Mouse (Mus musculus) adrenal gland, adult 8-10 months (tissue): ENCODE measurements around the gene Gsc2. TPM values are rescaled to one million over a fixed set of nuclear protein-coding genes. Genes with fewer than 3 reads are reported as not detected.
A peak's percentile ranks its signal among the peaks of the same experiment; 100 is the strongest.

Source experiments
- DNase-seq: peaks from one replicate; pipeline ENCODE4 v3.0.0; 2022
- total RNA-seq, 4 experiments: library from RNA; stranded (reverse); gene quantifications; 2 replicates each; pipeline ENCODE4 v1.2.4; 2022

Gene Gsc2
- total RNA-seq, 4 experiments from 2014 or later: not detected

DNA sequence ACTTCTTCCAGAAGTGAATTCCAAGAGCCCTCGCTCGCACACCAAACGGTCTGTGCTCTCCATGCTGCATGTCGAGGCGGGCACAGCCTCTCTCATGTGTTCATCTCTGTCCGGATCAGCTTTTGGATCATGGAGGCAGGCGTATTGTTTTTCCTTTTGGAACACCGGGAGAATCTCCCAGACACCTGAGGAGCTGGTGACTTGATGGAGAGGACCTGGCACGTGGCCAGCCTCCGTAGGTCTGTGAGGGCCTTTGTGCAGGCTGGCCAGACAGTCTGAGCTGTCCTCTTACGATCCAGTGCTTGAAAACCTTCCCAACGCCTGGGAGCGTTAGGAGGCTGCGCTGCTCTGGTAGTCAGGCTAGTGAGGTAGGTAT, 7.3 kb upstream of the Gsc2 start:
- DNase-seq: no peak

DNA sequence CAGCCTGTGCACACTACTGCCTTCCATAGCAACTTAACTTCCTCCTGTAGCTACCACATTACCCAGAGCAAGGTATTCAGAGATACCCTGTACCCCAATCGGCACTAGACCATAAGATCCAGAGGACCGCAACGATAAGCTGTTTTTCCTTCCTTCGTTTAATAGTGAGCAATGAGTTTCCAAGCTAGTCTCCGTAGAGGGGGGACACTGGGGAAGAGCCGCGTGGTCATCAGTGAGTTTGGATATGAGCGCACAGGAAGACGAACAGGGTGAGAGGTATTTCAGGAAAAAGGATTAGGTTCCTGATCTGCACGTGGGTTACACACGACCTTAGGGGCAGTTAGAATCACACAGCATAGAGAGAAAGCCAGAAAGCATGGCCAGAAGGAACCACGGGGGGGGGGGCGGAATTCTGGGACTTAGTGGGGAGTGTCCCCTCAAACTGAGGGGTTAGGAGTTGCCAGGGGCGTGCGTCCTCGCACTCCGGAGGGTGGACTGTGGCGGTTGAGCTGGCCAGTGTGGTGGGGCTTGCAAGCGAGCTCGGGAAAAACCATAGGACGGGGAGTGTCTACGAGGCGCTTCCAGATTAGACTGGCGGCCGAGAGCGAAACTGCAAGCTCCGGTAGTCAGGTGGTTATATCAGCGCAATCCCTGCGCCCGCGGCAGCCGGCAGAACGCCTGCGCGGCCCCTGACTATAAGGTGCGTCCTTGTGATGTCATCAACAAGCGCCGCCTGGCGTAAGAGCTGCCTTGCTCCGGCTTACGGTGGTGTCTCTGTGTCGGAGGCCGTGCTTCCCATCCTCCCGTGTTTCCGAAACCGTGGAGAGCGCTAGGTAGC, 6.7 kb upstream of the Gsc2 start:
- DNase-seq: peak; percentile 93

DNA sequence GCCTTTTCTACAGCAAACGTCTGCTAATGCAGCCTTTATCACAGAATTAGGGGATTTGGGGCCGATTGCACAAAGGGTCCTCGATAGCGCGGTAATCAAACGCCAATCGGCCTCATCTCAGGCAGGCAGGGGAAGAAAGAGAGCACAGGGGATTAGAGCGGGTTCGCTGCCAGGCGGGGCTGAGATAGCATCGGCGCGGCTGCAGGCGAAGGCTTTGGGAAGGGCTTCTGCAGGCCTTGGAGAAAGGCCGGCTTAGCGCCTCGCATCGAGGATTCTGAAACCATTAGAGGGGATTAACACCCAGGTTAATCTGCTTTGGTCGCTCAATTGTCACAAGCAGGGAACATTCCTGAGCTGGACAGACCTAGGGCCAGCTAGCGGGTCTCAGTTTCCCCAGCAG, 5.7 kb upstream of the Gsc2 start:
- no peak for DNase-seq

DNA sequence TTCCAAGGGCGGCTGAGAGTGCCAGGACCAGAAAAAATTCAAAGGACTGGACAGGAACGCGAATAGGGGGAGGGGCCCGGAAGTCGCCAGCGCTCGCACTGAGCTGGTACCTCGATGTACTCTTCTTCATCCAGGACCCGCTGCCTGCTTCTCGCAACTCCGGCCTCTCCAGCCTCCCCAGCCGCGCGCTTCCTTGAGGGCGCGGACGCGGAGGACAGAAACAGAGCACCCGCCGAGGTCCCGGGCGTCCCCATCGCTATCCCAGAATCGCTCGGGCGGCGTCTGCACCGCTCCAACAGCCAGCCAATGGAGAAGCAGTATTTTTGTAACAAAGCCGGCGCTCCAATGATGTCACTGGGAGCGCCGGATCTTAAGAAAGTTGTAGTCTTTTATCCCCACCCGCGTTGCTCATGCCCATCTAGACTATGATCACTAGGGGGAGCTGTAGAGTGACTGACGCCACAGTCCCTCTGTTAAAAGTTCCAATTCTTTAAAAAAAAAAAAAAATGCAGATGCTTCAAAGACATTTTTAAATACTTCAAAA, 3.7 kb downstream of the Gsc2 start, which contains the start of gene Ess2:
Gene Ess2, minus strand, starts transcription at position 297 of the 544 bp plus-strand sequence.
- peak; percentile 92 for DNase-seq

DNA sequence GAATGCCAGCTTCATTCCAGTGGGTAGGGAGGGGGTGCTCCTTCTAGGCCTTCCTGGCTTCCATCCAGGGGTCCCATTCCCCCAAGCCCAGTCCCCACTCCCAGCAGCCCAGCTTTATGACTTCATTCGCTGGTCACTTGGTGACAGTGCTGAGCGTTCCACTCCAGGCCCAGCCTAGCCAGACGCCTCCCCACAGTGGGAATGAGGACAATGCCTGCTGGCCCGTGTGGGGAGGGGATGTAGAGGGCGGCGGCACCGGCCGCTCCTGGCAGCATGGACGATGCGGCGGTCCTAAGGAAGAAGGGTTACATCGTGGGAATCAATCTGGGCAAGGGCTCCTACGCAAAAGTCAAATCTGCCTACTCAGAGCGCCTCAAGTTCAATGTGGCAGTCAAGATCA, 16.4 kb downstream of the Gsc2 start, which contains the start of the genes Dgcr2 and Tssk2:
Gene Dgcr2, minus strand, starts transcription at position 101 of the 400 bp plus-strand sequence.
Gene Tssk2, plus strand, starts transcription at position 176 of the 400 bp plus-strand sequence.
- no peak for DNase-seq

DNA sequence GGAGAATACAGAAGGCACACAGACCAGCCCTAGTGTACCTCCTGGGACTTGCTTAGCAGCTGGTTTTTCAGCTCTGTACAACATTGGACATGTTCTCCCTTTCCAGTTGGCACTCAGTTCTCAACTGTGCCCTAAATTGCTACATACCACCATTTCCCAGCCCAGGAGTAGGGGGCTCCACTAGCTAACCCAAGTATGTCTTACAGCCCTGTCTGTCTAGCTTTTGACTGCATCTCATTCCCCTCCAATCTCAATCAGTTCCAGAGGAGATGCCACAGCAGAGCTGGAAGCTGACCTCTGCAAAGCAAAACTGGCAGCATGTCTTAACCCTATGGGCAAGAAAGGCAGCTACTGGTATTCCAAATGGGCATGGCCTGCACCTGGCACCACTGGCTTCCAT, 18.8 kb downstream of the Gsc2 start:
- DNase-seq: no peak

DNA sequence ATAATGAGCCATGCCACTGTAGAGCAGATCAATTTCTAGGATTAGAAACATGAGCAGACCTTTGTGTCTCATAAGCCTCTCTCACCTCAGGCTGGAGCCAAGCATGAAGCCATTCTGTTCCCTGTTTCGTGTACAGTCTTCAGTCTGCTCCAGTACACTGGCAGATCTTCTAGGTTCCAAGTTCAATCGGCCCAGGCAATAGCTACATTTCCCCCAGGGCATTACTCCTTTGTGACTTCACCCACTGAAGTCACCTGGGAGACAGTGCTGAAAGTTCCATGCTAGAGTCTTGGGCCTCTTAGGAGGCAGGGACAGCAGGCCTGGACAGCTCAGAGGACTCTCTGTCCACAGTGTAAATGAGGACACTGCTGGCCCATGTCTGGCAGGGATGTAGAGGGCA, 20.9 kb downstream of the Gsc2 start, which contains the start of gene Tssk1:
Gene Tssk1, plus strand, starts transcription at position 301 of the 400 bp plus-strand sequence.
- DNase-seq: no peak

DNA sequence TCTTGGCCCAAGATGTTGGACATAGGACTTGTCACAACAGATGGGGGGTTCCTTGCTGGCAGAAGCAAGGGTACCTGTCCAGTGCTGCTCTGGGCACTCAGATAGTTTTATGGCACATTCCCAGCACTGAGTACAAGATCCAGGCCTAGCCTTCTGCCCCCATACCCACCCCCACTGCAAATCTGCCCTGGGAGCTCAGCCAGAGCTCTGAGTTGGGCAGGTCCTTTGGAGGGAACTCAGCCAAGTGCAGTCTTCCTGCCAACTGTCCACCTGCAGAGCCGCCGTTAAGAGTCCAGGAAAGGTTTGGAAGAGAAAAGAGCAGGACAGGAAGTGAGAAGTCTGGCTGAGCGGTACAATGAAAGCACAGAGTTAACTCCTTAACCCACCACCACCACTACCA, 22.3 kb downstream of the Gsc2 start:
- DNase-seq: no peak

DNA sequence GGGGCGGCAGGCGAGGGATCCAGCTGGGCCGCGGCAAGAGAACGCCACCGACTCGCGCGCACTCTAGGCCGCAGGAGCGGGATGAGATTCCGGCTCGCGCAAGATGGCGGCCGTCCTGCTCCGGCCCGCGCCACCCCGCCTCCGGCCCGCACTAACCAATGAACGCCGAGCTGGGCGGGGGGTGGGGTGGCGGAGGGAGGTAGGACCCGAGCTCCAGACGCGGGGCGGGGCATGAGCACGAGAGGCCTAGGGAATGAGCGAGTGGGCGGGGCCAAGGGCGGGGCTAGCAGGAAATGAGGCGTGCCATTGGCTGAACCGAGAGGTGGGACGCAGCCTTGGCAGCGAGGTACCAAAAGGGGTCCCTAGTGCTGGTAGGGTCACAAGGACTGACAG, 23.3 kb downstream of the Gsc2 start, which contains the start of gene Gm20518:
Gene Gm20518, minus strand, starts transcription at position 105 of the 393 bp plus-strand sequence.
- peak; percentile 97 for DNase-seq

DNA sequence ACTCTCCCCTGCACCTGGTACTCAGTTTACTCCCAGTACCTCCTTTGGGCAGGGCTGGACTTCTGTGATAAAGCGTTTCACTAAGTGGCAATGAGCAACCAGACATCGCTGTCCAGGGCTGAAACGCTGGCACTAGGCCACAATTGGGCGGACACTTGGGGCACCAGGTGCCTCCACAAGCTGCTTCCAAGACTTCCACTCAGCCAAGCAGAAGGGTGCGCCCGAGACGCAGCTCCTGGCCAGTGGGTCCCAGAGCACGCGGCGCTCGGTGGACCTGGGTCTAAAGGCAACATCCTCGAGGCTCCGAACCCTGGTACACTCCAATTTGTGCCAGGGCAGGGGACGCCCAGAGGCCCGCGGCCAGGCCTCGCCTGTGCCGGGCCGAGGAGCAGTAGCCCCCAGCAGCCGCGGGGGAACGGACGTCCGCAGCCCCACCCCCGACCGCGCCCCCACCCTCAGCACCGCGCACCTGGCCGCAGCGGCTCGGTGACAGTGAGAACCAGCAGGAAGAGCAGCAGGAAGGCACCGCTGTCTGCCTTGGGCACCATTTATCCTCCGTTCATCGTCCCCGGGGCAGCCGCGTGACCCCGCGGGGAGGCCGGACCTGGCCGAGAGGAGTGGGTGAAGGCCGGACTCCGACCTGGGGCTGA, 23.8 kb downstream of the Gsc2 start:
- DNase-seq: peak; percentile 81

DNA sequence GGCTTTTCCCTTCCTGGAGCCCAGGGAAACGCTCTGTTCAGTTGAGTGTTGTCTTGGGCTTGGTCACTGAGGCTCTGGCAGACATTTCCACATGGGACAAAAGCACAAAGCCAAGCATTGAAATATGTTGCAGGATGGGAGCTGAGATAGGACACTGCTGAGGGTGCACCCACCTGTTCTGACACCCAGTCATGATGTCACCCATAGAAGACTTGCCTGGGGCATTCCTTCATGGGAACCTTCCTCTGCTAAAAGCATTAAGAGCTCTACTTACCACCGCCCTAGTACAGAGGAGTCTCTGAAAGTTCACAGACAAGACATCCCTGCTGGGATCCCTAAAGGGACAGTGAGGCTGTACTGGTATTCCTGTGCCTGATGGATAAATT, 24.5 kb downstream of the Gsc2 start:
- no peak for DNase-seq

DNA sequence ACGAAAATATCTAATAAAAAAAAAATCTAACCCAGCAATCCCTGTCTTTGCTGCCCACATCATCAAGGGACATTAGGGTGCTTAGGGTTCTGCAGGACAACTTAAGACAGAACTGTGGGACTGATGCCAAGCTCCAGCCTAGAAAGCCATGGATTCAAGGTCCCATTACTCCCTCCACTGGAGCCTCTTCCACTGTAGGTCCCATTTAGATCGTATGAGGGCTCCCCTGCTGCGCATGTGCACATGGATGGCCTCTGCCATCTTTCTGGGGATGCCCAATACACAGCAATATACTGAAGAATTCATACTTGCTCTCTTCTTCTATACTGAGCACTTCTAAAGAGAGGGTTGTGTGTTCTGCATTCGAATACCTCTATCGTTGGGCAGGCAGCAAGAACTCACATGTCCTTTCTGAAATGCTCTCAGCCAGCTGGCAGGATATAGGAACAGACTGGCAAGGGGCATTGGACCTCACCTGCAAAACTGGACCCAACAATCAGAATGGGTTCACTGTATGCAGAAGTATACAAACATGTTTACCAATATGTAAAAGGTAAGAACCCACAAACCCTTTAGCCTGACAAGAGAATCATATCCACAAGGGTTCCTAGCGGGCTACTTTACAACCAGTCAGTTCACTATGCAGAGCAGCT, 25.0 kb downstream of the Gsc2 start:
- no peak for DNase-seq

DNA sequence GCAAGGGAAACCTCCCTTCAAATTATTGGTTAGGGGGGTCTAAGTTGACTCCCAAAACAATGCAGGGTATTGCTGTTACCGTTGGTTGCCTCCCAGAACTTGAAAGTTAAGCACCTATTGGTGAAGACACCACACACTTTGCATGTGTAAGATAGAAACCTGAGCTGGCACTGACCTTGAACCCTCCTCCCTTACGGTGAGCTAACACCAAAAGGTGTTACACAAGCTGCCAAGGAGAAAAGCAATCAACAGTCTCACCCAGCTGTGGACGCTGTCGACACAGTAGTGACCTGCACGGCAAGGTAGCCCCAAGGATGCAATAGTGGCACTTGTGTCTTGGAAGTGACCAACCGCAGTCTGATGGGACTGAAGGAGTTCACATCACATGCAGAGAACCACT, 30.7 kb downstream of the Gsc2 start:
- DNase-seq: no peak

DNA sequence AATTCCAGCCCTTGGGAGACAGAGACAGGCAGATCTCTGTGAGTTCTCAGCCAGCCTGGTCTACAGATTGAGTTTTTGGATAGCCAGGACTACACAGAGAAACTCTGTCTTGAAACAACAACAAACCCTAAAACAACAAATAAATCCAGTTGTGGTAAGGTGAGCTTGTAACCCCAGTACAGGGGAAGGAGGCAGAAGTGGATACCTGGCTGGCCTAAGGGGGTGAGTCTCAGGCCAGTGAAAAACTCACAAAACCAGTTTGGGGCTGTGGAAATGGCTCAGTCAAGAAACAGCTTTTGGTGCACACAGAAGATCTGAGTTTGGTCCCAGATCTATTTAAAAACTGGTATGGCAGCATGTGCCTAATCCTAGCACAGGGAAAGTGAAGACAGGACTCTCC, 32.7 kb downstream of the Gsc2 start:
- DNase-seq: no peak

DNA sequence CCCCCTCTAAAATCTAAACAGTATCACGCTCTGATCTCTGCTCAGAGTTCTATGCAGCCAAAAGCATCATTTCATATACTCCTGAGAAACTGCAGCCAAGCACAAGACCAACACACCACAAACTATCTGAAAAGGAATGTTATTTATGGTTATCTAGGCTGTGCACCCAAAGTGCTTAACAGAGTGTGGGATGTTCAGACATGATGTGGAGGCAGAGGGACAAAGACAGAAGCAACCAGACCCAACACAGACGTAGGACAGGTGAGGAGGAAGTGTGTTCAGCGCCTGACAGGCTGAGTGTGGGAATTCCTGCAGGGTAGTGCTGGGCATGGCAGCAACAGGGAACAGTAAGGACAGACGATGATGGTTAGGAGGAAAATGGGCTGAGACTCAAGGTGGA, 35.3 kb downstream of the Gsc2 start:
- no peak for DNase-seq

DNA sequence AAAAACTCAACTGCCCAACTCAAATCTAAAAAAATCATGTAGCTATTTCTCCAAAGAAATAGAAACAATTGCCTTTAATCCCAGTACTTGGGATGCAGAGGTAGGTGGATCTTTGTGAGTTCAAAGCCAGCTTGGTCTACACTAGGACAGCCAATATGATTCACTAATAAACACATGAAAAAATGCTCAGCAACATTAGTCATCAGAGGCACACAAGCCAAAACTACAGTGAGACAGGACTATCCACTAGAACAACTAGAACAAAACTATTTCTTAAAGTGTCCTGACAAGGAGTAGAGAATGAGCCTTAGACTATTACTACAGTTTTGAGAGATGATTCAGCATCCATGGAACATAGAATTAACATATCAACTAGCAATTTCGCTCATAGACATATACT, 38.8 kb downstream of the Gsc2 start:
- no peak for DNase-seq

DNA sequence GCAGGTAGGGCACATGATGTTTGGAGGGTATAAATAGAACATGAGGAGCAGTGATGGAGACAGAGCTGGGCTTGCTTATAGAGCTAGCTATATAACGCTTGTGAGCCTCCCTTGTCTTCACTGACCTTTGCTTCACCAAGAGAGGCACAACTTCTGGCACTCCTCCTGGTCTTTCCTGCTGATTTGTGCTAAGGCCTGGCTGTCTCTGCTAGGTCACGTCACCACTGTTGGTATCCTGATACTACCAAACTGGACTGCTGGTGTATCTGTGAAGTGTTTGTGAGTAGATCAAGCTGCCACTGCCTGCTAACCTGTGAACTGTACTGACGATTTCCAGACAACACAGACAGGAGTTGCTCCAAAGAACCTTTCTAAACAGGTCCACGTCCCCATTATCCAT, 39.7 kb downstream of the Gsc2 start:
- no peak for DNase-seq

DNA sequence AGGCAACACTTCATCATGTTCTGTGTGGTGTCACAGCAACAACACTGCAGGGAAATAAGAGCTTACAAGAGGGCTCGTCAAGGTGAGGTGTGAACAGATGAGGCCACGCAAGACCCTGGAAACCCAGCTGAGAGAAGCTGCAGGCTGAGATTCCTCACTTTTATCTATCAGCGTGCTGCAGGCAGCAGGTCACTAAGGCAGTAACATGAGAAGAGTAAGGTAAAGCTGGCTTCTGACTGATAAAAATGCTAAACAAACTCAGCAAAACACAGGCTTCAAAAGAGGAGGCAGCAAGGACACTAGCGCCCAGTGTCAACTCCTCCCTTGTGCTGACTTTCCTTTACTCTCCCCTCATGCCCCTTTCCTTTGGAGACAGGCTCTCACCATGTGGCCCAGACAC, 41.9 kb downstream of the Gsc2 start:
- DNase-seq: no peak

DNA sequence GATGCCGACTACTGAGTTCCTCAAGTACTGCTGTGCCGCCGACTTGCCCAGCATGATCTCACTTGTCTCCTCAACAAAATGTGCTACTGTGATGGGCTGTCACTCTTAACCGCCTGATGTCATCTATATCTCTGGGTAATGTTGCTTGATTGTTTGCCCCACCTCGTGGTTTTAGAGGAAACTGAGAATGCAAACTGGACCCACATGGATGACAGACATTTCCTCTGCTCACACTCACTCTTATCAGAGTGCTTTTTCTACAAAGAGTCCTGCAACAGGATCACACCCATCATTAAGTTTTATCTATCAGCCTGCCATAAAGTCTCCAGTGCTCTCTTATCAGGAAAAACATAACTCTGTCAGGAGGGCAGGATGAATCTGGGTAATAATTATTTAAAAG, 43.6 kb downstream of the Gsc2 start:
- no peak for DNase-seq

DNA sequence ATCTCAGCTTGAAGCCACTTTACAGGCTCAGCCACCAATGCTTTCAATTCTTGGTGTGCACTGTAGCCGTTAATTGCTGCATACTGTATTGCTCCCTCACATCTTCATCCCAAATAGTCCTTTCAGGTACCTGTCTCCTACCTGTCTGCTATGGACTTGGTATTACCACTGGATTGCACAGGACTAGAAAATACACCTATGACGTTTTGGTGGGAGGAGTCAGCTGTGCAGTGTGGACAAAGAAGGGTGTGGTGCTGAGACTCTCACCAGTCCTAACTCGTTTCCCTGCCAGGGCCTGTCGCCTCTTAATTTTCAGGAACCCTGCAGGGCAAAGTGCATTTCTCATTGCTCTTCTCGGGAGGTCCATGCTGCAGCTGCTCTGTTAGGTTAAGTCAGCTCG, 49.1 kb downstream of the Gsc2 start:
- DNase-seq: no peak

DNA sequence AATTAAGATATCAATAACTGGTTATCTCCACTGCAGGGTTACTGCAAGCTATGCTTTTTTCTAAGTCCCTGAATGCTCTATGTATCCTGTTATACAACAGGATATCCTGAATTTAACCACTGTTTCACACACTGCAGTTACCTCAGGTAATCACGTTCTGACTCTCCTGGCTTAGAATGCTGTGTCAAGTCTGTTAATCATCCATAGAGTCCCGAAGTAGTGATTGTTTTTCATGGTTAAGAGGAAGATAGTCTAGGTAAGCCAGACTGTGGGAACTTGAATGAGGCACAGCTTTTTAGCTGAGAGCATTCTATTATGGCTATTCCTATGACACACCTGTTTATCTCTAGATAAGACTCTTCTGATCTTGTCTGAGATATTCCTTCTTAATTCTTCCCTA, 49.6 kb downstream of the Gsc2 start:
- DNase-seq: no peak
